Mouse (Mus musculus) right cerebral cortex, adult 2 months (tissue): ENCODE data around the gene Ube2d3.

ENCODE experiments used
- DNase-seq, 2 experiments: peaks; one replicate each; pipeline ENCODE4 v3.0.0; 2021 to 2022; ENCODE audit warnings: low spot score in 2 of 2

Ube2d3 gene

DNA sequence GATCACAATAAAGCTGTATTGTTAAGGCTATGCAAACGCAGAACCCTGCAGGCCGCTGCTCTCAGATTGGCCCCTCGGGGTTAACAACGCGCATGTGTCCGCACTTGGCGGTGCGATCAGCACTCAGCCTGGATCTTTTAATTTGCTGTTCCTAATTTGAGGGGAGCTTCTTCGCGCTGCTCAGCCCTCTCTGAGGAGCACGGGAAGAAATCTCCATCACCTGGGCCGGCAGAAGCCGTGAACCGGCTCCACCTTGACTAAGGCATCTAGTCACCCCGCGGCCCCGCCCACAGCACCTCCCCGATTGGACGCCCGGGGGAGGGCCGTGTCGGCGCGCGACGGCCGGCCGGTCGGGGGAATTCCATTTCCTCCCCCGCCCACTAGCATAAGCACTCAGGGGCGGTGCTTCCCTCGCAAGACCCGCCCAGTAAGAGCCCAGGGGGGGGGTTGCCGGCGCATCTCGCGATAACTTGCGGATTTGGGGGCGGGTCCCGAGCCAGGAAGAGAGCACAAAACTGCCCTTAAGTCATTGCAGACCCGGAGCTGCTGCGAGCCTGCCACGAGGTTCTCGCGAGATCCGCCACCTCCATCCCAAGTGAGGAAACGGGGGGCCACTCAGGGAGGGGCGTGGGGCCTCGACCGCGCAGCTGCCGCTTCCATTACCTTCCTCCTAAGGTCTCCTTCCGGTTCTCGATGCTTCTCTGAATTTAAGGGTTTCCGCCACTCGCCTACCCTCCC lies at the start of gene Ube2d3:
TSS of gene Ube2d3 (plus strand) at position 392 of the 738 bp plus-strand sequence.
- peak; percentile 98 to 99 for DNase-seq

DNA sequence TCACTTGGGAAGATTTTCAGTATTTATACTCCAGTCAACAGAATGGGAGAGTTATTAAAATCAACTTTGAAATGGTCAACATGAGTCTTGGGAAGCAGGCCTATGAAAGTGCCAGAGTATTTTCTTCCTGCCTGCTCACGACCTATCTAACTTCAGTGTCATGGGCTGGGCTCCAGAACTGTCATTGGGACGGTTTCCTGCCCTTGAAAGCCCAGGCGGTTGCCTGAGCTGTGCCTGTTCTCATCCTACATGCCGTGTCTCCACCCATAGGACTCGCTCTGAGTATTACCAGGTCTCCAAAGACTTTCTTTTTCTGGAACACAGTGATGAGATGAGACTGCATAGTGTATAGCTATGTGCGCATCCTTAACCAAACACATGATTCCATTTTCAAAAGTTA lies 44.8 kb upstream of the Ube2d3 start:
- no peak for DNase-seq

DNA sequence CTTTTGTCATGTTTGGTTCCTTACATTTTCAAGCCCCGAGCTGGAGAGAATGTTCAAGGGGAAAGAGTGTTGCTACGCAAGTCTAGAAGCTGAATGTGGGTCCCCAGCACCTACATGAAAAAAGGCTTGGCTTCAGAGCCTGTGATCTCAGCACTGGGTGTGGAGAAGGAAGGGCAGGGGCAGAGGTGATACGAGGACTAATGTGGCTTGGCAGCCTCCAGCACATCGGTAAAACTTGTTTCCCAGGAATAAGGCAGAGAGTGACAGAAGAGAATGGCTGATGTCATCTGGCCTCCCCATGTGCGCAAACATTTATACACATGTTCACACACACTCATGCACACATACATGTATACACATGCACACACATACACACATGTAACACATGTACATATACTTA lies 42.9 kb upstream of the Ube2d3 start:
- DNase-seq: no peak

DNA sequence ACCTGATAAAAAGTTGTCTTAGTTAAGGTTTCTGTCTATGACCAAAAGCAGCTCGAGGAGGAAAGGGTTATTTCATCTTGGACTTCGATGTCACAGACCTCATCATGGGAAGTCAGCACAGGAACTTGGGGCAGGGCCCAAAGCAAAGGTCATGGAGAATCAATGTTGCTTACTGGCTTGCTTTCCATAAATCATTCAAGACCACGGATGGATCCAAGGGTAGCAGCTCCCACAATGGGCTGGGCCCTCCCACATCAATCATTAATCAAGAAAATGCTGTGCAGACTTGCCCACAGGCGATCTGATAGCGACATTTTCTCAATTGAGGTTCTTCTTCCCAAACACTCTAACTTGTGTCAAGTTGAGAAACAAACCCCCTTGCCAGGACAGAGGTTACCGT lies 41.9 kb upstream of the Ube2d3 start:
- DNase-seq: no peak

DNA sequence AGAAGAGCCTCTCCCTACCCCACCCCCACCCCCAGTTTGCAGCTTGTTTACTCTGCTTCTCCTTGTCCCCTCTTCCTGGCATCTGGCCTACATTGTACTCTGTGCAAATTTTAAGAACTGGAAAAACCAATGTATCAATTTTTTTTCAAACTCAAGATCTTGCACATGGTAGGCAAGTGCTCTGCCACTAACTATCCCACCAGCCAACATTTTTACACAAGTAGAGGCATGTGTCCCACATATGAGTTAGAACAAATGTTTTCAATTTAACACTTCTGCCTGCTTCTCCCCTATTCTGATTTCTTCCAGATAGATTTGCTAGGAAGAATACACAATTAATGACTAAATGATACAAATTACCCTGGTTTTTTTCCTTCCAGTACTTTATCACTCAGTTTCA lies 40.8 kb upstream of the Ube2d3 start:
- DNase-seq: no peak

DNA sequence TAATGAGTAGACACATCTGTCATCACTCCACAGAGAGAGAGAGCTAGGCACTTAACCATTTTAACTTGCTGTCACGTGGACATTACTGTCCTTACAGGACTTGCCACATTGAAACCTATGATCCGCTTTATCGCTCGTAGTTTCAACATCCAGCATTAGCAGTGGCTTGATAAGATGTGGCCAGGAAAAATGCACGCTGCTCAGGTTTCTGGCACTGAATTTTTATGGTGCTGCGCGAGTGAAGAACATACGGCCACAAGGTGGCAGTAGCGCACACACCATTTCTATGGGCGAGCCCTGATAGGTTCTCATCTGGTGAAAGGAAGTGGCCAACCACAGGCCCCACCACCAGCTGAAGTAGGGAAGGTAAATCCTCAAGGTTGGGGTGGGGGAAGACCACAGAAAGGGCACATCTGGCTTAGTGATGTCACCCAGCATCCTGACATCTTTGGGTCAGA lies 35.7 kb upstream of the Ube2d3 start:
- DNase-seq: peak; percentile 89 to 92

DNA sequence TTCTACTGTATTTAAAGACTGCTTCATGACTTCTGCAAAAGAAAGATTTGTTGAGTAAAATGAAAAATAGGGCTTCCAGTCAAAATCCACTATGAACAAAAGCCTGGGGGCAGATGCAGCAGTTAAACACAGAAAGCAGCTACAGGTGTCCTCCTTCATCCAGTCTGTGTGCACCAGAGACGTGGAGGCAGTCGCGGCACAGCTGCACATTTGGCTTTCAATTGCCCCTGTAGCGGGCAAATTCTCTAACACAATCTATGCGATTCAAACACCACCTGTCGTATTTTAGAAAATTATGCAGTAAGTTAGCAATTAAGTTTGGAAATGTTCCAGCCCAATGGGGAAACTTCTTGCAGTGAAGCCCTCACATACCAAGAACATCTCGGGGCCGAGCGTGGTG lies 34.7 kb upstream of the Ube2d3 start:
- DNase-seq: no peak

DNA sequence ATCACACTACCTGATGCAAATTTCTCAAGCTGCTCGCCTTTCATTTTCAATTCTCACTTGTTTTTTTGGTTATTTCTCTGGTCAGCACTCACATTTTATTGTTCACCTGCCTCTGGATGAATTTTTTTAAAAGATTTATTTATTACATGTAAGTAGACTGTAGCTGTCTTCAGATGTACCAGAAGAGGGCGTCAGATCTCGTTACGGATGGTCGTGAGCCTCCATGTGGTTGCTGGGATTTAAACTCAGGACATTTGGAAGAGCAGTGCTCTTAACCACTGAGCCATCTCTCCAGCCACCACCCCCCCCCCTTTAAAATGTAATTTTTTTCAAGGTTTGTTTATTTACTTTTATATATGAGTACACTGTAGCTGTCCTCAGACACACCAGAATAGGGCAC lies 34.1 kb upstream of the Ube2d3 start:
- no peak for DNase-seq

DNA sequence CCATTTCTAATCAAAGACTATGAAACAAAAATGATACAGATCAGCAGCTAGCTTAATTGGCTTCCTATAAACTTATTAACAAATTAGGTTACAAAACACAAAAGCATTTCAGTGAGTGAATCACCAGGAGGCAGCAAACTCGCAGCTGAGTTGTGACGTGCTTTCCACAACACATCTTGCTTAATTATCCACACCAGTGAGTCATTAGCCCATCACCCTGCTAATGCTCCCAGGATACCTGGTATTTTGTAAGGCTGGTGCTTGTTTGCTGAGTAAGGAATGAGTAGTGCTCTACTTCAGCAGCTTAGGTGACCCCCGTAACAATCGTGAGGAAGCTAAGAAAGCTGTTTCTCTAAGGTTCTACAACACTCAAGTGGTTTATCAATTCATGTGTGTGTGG lies 33.4 kb upstream of the Ube2d3 start:
- DNase-seq: peak; percentile 28 to 31

DNA sequence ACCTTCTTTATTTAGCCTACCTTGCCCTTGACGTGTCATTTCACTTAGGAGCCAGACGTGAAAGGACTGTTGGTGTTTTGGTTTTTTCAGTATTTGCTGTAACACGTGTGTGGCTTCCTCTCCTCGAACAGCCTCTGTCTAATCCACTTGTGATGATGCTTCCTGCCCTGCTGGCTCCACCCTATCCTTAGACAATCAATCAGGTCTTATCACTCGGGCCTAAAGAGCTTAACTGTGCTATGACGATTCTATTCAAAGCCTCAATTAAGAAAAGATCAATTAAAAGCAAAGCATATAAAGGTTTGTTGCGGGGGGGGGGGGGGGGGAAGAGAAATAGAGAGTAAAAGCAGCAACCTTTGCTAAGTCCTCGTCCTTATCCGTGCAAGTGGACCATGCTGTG lies 30.6 kb upstream of the Ube2d3 start:
- no peak for DNase-seq

DNA sequence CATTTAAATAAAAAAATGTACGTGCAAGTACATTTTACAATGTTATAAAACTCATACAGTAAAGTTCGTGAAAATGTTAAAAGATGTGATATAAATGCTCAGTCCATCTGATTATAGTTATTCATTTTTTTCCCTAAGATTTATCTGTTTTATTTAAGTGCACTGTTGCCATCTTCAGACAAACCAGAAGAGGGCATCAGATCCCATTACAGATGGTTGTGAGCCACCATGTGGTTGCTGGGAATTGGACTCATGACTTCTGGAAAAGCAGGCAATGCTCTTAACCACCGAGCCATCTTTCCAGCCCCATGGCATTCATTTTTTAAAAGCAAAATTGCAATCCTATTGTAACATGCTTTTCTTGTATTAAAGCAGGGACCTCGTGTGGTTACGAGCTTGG lies 28.7 kb upstream of the Ube2d3 start:
- no peak for DNase-seq

DNA sequence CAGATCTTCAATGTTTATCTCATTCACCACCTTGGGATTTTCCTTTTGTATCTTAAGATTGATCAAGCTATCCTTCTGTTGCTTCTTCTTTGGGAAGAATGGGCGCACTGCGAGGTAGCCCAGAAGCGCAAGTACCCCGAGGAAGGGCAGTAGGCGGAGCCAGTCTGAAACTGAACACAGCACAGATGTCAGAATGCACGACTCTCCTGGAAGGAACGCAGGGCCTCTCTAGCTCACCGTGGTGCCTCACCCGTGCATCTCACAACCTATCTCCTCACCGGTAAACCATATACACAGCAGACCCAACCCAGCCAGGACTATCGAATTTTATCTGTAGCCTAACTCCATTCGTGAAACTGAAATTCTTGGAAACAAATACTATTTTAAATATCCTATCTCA lies 26.9 kb upstream of the Ube2d3 start:
- DNase-seq: no peak

DNA sequence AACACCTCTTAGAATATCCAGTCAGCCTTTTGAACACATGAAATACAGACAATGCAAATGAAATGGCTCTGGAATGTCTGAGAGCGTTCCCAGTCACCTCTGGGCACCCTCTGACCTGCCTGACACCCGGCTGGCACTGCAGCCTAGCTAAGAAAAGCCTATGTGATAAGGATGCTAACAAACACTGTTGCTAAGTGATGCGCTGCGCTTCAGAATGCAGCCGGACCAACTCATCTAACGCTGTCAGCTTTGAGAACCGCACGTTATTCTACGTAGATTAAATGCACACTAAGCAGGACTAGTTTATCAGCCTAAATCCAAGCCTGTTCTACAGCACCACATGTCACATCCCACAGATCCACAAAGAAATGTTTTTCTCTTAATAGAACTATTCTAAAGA lies 26.1 kb upstream of the Ube2d3 start:
- no peak for DNase-seq

DNA sequence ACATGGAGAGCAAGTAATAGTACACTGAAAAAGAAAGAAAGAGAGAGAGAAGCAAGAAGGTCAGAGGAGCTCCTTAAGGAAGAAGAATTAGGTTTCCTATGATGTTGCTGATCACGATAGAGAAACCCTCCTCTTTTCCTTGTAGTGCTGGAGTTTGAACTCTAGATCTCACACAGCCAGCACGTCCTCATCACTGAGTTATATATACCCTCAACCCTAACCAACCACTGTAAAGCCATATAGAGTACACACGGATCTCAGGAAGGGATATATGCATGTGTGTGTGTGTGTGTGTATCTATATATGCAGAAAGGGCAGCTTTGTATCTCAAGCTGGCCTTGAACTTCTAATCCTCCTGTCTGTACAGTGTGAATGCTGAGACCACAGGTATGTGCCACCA lies 20.7 kb upstream of the Ube2d3 start:
- DNase-seq: no peak

DNA sequence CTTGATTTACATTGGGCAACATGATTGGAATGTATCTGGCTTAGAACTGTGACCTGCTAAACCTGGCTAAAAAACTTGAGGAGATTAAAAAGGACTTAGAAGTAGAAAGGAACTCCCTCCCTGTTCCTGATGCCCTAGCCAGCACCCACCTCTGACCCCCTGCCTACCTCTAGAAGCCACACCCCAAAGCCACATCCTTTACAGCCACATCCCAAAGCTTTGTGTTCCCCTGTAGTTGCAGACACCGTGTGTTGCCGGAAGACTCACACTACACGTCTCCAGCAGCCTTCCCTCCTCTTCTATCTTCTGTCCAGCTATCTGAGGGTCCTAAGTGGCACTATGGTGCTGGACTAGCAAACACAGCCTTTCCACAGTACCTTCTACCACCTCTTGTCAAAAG lies 20.1 kb upstream of the Ube2d3 start:
- DNase-seq: no peak

DNA sequence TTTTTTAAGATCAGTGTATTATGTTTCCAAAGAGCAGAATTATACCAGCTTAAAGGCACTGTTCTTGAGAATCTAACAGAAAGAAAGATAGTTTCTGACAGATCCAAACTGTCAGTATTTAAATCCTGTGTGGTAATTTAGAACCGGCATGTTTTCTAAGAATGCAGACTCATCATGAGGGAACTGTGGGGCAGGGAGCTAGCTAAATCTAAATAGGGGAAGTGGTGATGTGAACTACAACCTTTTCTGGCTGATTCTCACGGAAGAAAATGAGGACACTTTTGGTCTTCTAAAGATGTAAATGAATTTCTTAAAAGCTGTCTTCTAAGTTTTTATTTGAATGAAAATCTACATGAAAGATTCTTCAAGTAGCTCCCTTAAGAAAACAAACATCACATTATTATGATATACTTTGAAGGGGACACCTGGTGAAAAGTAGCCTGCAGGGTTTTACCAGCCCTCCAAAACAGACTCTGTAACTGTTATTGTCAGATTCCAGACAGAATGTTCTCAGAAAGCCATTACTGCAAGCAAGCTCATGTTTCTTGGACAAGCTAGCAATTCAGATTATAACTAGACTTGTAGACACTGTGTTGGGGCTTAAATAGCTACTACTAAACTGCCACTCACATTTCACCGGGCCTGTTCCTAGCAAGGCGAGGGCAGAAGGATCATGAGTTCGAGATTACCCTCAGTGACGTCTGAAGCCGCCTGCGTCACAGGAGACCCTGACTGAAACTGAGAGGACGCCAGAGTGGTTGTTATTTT lies 17.2 kb upstream of the Ube2d3 start:
- DNase-seq: no peak

DNA sequence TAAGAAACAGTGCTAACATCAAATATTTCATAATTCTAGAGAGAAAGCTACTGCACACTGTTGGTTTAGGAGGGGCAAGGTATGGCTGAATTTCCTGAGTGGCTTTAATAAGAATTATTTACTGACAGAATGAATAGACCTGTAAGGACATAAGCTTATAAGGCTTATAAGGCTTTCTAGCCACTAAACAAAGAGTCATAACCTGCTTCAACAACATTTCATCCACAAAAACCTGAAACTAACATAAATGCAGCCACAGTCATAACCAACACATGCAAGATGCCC lies 16.7 kb upstream of the Ube2d3 start:
- no peak for DNase-seq

DNA sequence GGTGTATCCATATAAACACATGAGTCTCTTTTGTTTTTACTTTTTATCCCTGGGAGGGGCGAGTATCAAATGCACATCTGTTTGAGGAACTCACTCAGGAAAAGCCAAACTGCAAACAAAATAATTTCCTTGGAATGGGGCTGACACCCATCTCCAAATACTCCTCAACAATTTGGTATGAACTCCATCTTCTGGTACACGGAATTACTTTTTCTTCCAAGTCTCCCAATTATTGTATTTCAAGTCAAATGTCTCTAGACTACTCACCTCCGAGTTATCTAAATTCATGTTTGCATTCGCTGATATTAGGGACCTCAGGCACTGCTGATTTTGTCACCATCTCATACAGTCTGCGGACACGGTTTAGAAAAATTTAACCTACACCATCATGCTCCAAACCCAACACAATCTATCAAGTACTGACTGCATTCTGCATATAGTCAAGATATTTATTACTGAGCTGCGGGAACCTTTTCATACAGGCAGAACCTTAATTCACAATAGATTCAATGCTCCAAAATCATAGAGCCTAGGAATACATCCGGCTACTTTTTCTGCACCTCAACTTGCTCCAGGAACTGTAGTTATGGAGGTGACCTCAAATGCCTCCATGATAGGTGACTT lies 15.6 kb upstream of the Ube2d3 start:
- no peak for DNase-seq

DNA sequence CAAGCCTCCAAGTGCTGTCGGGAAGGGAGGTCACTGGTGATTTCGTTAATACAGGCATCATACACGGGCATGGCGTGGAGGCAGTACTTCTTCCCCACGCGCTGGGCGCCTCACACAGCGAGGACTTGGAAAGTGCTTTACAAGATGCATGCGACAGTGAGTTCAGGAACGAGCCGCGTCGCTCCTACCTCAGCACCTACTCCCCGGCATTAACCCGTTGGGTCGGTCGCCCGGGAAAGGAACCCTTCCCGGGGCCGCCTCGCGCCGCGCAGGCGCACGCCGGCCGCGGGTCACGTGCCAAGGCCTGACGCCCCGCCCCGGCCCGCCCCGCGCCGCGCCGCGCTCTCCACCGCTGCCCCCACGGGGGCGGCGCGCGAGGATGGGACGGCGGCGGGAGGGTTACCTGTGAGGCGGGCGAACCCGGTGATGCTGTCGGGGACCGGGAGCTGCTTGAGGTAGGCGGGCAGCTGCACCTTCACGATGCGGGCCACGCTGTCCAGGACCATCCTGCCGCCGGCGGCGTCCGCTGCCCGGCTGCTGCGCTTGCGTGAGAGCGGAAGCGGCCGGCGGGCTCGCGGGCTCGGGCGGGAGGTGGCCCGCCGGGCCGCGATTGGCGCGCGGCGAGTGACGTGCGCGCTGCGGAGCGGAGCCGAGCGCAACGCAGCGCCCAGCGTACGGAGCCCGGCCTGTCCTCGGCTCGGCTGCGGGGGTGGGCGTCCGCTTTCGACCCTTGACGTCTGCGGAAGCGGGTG lies 14.9 kb upstream of the Ube2d3 start:
- DNase-seq: peak; percentile 81 to 85

DNA sequence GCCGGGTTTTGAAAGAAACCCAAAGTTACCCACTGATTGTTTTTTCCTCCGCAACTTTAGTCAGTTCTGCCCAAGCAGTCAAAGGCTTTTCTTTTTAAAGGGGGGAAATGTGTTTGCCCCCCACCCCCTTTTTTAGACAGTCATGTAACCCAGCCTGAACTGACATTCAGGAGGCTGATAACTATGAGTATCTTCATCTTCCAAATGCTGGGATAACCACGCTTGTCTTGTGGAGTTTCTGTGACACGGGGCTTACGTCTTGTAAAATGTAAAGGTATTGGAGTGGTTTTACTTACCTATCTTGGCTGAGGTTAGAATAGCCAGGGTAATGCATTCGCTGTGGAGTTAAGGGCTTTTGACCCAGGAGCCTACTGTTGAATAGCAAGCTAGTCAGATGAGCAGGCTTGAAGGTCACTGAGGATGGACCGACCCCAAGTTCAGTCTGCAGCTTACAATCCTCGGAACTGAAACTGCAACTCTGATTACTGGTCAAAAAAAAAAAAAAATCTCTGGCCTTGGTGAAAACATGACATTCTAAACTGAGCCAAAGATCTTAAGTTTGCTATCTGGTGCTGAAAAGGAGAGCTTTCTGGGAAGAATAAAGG lies 14.2 kb upstream of the Ube2d3 start, which contains the start of gene Cisd2:
TSS of gene Cisd2 (minus strand) at position 318 of the 605 bp plus-strand sequence.
- peak in 1 of 2 experiments; percentile 10 for DNase-seq

DNA sequence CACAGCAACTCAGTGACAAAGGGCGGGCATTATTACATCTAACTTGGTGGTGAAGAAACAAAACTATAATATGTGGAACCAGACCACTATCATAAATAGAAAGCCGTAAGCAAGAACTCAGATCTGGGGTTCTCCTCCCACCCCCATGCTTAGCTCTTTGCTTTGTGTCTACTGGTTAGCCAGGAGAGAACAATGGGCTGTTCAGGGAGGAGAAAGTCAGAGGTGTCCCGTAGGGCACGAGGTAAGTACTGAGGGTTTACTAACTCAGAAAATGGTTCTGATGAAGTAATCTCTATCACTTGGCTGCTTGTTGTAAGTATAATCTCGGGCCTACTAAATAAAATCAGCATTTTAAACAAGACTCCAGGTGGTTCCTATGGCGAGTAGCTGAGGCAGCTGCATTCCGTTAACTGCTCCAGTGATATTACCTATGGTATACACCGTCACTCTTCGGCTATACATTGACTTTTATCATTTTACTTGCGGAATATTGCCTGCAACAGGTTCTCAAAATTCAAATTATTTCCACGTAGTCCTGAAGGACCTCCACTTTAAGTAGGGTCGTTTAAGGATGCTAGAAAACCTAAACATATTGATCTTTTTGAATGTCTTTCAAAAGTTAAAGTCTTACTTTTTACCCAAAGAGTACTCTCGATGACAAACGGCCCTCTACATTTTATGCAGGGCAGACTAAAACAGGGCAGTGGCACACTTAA lies 890 bp upstream of the Ube2d3 start:
- DNase-seq: no peak
